Mouse (Mus musculus) liver, embryonic 16.5 days (tissue): ENCODE measurements at regions not wholly inside any gene's neighbourhood (a gene's known extent, or its start where the extent isn't known, plus 50 kb on each side); places are given as distances from the start of the nearest gene placed in this dataset.

Source experiments
- ATAC-seq: fragments of 200-750 bp; cut with Nextera tagmentation; 2 replicates; pipeline ENCODE4 v1.8.0; 2017; ENCODE audit warnings: low read depth, mild to moderate bottlenecking, moderate number of reproducible peaks, moderate library complexity
- H3K27ac ChIP-seq: fragments of 300-500 bp; sonication (generic); 2 replicates; pipeline ENCODE4 v1.5.1; 2014; ENCODE audit warnings: mild to moderate bottlenecking, low read length
- H3K27me3 ChIP-seq: fragments of 300-500 bp; sonication (generic); 2 replicates; pipeline ENCODE4 v1.6.1; 2014; ENCODE audit warnings: low read depth, low read length, mixed read lengths; ENCODE audit not compliant: control insufficient read depth, insufficient read depth
- H3K36me3 ChIP-seq: fragments of 300-500 bp; sonication (generic); 2 replicates; pipeline ENCODE4 v1.6.1; 2014; ENCODE audit warnings: mild to moderate bottlenecking; ENCODE audit not compliant: control insufficient read depth, insufficient read depth
- H3K4me1 ChIP-seq: fragments of 300-500 bp; sonication (generic); 2 replicates; pipeline ENCODE4 v1.6.1; 2014; ENCODE audit warnings: low read depth, low read length, mixed read lengths; ENCODE audit not compliant: control insufficient read depth
- H3K4me2 ChIP-seq: fragments of 300-500 bp; sonication (generic); 2 replicates; pipeline ENCODE4 v1.6.1; 2014; ENCODE audit warnings: low read depth, low read length, mixed read lengths
- H3K4me3 ChIP-seq: fragments of 300-500 bp; sonication (generic); 2 replicates; pipeline ENCODE4 v1.5.1; 2014; ENCODE audit warnings: low read depth, mild to moderate bottlenecking, low read length
- H3K9ac ChIP-seq: fragments of 300-500 bp; sonication (generic); 2 replicates; pipeline ENCODE4 v1.6.1; 2014; ENCODE audit warnings: low read depth, low read length
- H3K9me3 ChIP-seq: fragments of 300-500 bp; sonication (generic); replicated peaks from 2 replicates; pipeline ENCODE4 v1.6.1; 2016; ENCODE audit warnings: low read length; ENCODE audit not compliant: control insufficient read depth
- WGBS: fragments of 180-500 bp; shearing (Covaris S2); extraction: QIAGEN DNeasy Blood & Tissue Kit; methylation state at CpG from one replicate; pipeline ENCODE4 v1.1.7; 2014; ENCODE audit not compliant: insufficient replicate concordance; 5-methylcytosine and 5-hydroxymethylcytosine counted together

- H3K27ac ChIP-seq: no peak overlapping the region
- H3K27me3 ChIP-seq: no peaks in the 10 kb centered on the region
- WGBS: 63% methylated on average over 8 of the region's 8 CpGs
- H3K4me1 ChIP-seq: no peaks in the 10 kb centered on the region
- H3K4me2 ChIP-seq: no peak overlapping the region
- ATAC-seq: no peak
- no peak overlapping the region for H3K9ac ChIP-seq
- no peaks in the 10 kb centered on the region for H3K36me3 ChIP-seq
- H3K4me3 ChIP-seq: no peak overlapping the region
- no peaks in the 10 kb centered on the region for H3K9me3 ChIP-seq
These were observed 95.6 kb upstream of the Btg1 start for GRCm38 (mm10) chr10:96520995-96521760.

- no peak for ATAC-seq
- Histone ChIP-seq H3K9me3 (no peaks in the 10 kb centered on the region), H3K27me3 (no peaks in the 10 kb centered on the region), H3K4me2 (no peak overlapping the region), H3K9ac (no peak overlapping the region), H3K4me1 (no peaks in the 10 kb centered on the region), H3K27ac (no peak overlapping the region), H3K36me3 (no peaks in the 10 kb centered on the region), H3K4me3 (no peak overlapping the region)
- 62% methylated on average over 20 of the region's 20 CpGs for WGBS
These were observed 92.6 kb upstream of the Btg1 start for GRCm38 (mm10) chr10:96523967-96524801.

- Histone ChIP-seq H3K4me2 (no peak overlapping the region), H3K9me3 (no peaks in the 10 kb centered on the region), H3K27ac (no peak overlapping the region), H3K27me3 (no peaks in the 10 kb centered on the region), H3K4me1 (no peaks in the 10 kb centered on the region), H3K36me3 (no peaks in the 10 kb centered on the region), H3K9ac (no peak overlapping the region), H3K4me3 (no peak overlapping the region)
- no peak for ATAC-seq
- 66% methylated on average over 3 of the region's 3 CpGs for WGBS
These were observed 88.9 kb upstream of the Btg1 start for GRCm38 (mm10) chr10:96527864-96528263.

DNA sequence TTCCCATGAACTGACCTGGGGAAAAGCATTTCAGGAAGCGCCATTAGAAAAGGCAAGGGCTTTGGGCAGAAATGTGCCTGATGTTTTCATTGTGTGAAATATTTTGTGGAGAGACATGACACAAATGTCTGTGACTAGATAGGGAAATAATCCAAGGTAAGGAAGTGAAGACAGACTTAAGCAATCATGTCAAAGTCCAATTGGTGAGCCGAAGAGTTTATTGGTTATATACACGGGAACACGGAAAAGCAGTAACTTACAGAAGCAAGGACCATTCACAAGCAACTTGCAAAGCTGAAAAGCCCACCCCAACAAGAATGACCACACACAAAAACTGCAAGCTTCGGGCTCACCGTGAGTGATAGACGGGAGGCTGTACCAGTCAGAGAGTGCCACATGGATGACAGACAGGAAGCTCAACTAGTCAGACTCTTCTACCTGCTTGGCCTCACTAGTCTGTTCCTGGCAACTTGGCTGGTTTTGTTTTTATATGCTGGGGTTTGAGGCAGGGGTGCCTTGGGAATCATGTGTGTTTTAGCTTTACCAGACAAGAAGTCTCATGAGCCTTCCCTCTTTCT, 82.2 kb upstream of the Btg1 start:
- no peak for ATAC-seq
- no peaks in the 10 kb centered on the region for H3K4me1 ChIP-seq
- WGBS: 76% methylated on average over 7 of the region's 7 CpGs

GRCm38 (mm10) chr10:96535461-96535860, 81.3 kb upstream of the Btg1 start:
- H3K4me3 ChIP-seq: no peak overlapping the region
- no peak overlapping the region for H3K9ac ChIP-seq
- H3K27me3 ChIP-seq: no peaks in the 10 kb centered on the region
- no peaks in the 10 kb centered on the region for H3K9me3 ChIP-seq
- H3K27ac ChIP-seq: no peak overlapping the region
- H3K36me3 ChIP-seq: no peaks in the 10 kb centered on the region
- no peak overlapping the region for H3K4me2 ChIP-seq
- 68% methylated on average over 9 of the region's 9 CpGs for WGBS
- ATAC-seq: no peak
- no peaks in the 10 kb centered on the region for H3K4me1 ChIP-seq

More for the DNA sequence above, 82.2 kb upstream of the Btg1 start:
- H3K4me3 ChIP-seq: no peak overlapping the region
- H3K9ac ChIP-seq: no peak overlapping the region
- H3K4me2 ChIP-seq: no peak overlapping the region
- H3K9me3 ChIP-seq: no peaks in the 10 kb centered on the region
- no peaks in the 10 kb centered on the region for H3K27me3 ChIP-seq
- H3K27ac ChIP-seq: no peak overlapping the region
- no peaks in the 10 kb centered on the region for H3K36me3 ChIP-seq

DNA sequence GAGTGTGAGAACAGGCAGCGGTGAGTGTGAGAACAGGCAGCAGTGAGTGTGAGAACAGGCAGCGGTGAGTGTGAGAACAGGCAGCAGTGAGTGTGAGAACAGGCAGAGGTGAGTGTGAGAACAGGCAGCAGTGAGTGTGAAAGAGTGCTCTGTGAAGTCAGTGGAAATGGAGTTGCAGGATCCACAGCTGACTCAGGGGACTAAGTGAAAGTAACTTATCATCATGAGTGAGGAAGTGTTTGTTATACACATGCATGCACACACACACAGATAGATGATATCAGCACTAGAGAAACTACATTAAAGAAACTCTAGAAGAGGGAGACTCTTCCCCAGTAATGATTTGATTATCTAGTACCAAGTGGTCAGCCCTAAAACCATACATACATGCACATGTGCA, 76.0 kb upstream of the Btg1 start:
- H3K27ac ChIP-seq: no peak overlapping the region
- no peak overlapping the region for H3K4me2 ChIP-seq
- no peaks in the 10 kb centered on the region for H3K36me3 ChIP-seq
- no peaks in the 10 kb centered on the region for H3K4me1 ChIP-seq
- 83% methylated on average over 2 of the region's 2 CpGs for WGBS
- no peak overlapping the region for H3K4me3 ChIP-seq
- no peak overlapping the region for H3K9ac ChIP-seq
- H3K27me3 ChIP-seq: no peaks in the 10 kb centered on the region
- H3K9me3 ChIP-seq: no peaks in the 10 kb centered on the region
- no peak for ATAC-seq

DNA sequence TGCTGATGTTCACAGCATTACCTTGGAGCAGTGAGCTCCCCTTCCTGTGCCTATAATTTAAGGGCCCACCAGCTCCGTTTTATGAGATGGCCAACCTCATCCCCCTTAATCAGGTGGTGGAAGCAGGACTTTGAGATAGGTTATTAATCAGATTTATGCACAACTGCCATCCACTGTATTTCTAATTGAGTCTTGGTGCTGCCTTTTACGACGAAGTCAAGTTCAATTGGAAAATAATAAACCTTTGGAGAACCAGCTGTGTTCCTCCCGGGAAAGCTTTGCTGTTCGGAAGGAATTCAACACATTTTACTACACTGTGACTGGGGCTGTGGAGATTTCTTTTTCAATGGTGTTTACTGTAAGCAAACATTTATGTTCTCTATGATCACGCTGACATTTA, 71.5 kb upstream of the Btg1 start:
- H3K4me1 ChIP-seq: no peaks in the 10 kb centered on the region
- no peak overlapping the region for H3K4me3 ChIP-seq
- H3K27ac ChIP-seq: no peak overlapping the region
- 68% methylated on average over 6 of the region's 6 CpGs for WGBS
- H3K9ac ChIP-seq: no peak overlapping the region
- H3K9me3 ChIP-seq: no peaks in the 10 kb centered on the region
- no peaks in the 10 kb centered on the region for H3K36me3 ChIP-seq
- H3K4me2 ChIP-seq: no peak overlapping the region
- no peak for ATAC-seq
- H3K27me3 ChIP-seq: no peaks in the 10 kb centered on the region

- Histone ChIP-seq H3K36me3 (no peaks in the 10 kb centered on the region), H3K9me3 (no peaks in the 10 kb centered on the region), H3K27ac (no peak overlapping the region), H3K4me3 (no peak overlapping the region), H3K9ac (no peak overlapping the region), H3K4me1 (no peaks in the 10 kb centered on the region), H3K27me3 (no peaks in the 10 kb centered on the region), H3K4me2 (no peak overlapping the region)
- no peak for ATAC-seq
- WGBS: 54% methylated on average over 2 of the region's 2 CpGs
These were observed 70.9 kb upstream of the Btg1 start for GRCm38 (mm10) chr10:96545761-96546388.
